Mouse (Mus musculus) mature B cell (primary cell): ENCODE data around the gene Cct7.

Experiments
- in situ Hi-C: fragments of 300-500 bp; cut with MboI; formaldehyde crosslinking; loops from 2 replicates; pipeline ENCODE4 v1.14.3; 2019

The Cct7 gene

GRCm38 (mm10) chr6:85452411-85452665 lies 1.0 kb downstream of the Cct7 start:
- in situ Hi-C loops: no loop called here

- in situ Hi-C loops: no loop called here
Observed at GRCm38 (mm10) chr6:85452816-85453215, 1.5 kb downstream of the Cct7 start.

GRCm38 (mm10) chr6:85459621-85460020 lies 8.3 kb downstream of the Cct7 start:
- in situ Hi-C loops: no loop called here

GRCm38 (mm10) chr6:85465381-85465780 lies 14.1 kb downstream of the Cct7 start:
- in situ Hi-C loops: no loop called here

- in situ Hi-C loops: no loop called here
Observed at GRCm38 (mm10) chr6:85469660-85470430, 18.5 kb downstream of the Cct7 start.

- in situ Hi-C loops: no loop called here
Observed at GRCm38 (mm10) chr6:85471962-85472361, 20.6 kb downstream of the Cct7 start.

GRCm38 (mm10) chr6:85472542-85472941 lies 21.2 kb downstream of the Cct7 start:
- in situ Hi-C loops: no loop called here

- in situ Hi-C loops: no loop called here
Observed at GRCm38 (mm10) chr6:85475581-85475980, 24.3 kb downstream of the Cct7 start.

GRCm38 (mm10) chr6:85477366-85477917 lies 26.1 kb downstream of the Cct7 start:
- in situ Hi-C loops: no loop called here

- in situ Hi-C loops: no loop called here
Observed at GRCm38 (mm10) chr6:85478416-85478815, 27.1 kb downstream of the Cct7 start.

- in situ Hi-C loops: no loop called here
Observed at GRCm38 (mm10) chr6:85479979-85480378, 28.7 kb downstream of the Cct7 start.

GRCm38 (mm10) chr6:85480685-85481084 lies 29.4 kb downstream of the Cct7 start:
- in situ Hi-C loops: no loop called here

- in situ Hi-C loops: no loop called here
Observed at GRCm38 (mm10) chr6:85483843-85484721, 32.8 kb downstream of the Cct7 start.

GRCm38 (mm10) chr6:85485738-85486137 lies 34.4 kb downstream of the Cct7 start:
- in situ Hi-C loops: no loop called here

GRCm38 (mm10) chr6:85488510-85488909 lies 37.2 kb downstream of the Cct7 start:
- in situ Hi-C loops: no loop called here

GRCm38 (mm10) chr6:85489717-85490116 lies 38.4 kb downstream of the Cct7 start:
- in situ Hi-C loops: no loop called here

GRCm38 (mm10) chr6:85490252-85490651 lies 38.9 kb downstream of the Cct7 start:
- in situ Hi-C loops: no loop called here

GRCm38 (mm10) chr6:85491606-85492005 lies 40.3 kb downstream of the Cct7 start:
- in situ Hi-C loops: no loop called here

GRCm38 (mm10) chr6:85496976-85497375 lies 45.7 kb downstream of the Cct7 start:
- in situ Hi-C loops: no loop called here

GRCm38 (mm10) chr6:85498147-85498546 lies 46.8 kb downstream of the Cct7 start:
- in situ Hi-C loops: no loop called here

- in situ Hi-C loops: no loop called here
Observed at GRCm38 (mm10) chr6:85500416-85500815, 49.1 kb downstream of the Cct7 start.

GRCm38 (mm10) chr6:85501571-85502102 lies 50.3 kb downstream of the Cct7 start:
- in situ Hi-C loops: no loop called here
